Comparison of ENCODE assay signal across 9 mouse cellular contexts in the genomic region with DNA sequence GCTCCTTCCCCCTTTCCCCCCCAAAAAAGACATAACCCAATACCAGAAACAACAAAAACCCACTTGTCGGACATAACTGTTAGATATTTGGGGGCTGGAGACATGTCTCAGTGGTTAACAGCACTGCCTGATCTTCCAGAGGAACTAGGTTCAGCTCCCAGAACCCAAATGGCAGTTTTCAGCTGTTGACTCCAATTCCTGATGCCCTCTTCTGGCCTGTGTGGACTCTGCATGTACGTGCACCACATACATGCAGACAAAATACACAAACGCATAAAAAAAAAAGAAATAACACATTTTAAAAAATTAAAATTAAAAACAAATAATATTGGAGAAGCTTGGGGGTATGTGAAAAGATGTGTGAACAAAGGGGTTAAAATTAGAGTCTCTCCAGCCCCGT. TPM values are rescaled to one million over a fixed set of nuclear protein-coding genes. Genes with fewer than 3 reads are reported as not detected.
A peak's percentile ranks its signal among the peaks of the same experiment; 100 is the strongest.
DNase-seq lines count a peak whose midpoint lies in the region; ATAC-seq and TF ChIP-seq lines count a peak whose summit lies in the region.
"Had no signal": no experiment of that assay in that cellular context is flagged by ENCODE, and none has a peak within 500 bp of the region (broad histone marks: within the 10 kb centered on the region; RNA-seq: fewer than 3 reads in every experiment).

No protein-coding gene starts in this region.

- peaks cover 58% of the 10 kb centered on the region for H3K36me3 ChIP-seq in kidney, embryonic 15.5 days
- H3K36me3 ChIP-seq in kidney, postnatal 0 days (ENCODE audit: insufficient read depth, low read length), result peaks cover 26% of the 10 kb centered on the region

- no peak overlapping the region for H3K9ac ChIP-seq in kidney, embryonic 15.5 days
- H3K9ac ChIP-seq in kidney, postnatal 0 days (ENCODE audit: low read depth, low read length), result no peak overlapping the region
- H3K9ac ChIP-seq: limb, embryonic 13.5 days had no signal

- peak; percentile 63 for TF ChIP-seq CTCF in kidney, postnatal 0 days (IDR thresholded peaks at IDR 0.05; ENCODE audit: low read depth)

- no peaks in the 10 kb centered on the region for H3K4me1 ChIP-seq in kidney, embryonic 15.5 days
- no peaks in the 10 kb centered on the region for H3K4me1 ChIP-seq in kidney, postnatal 0 days (replicated peaks; ENCODE audit: insufficient read depth, low read length)
- H3K4me1 ChIP-seq: limb, embryonic 13.5 days had no signal

- H3K4me3 ChIP-seq in kidney, embryonic 15.5 days (replicated peaks), result no peak overlapping the region
- H3K4me3 ChIP-seq in kidney, postnatal 0 days (replicated peaks; ENCODE audit: low read depth, low read length), result no peak overlapping the region
- H3K4me3 ChIP-seq: limb, embryonic 13.5 days had no signal

- no peak for ATAC-seq in kidney, embryonic 15.5 days (replicated peaks; ENCODE audit: low FRiP score)
- peak; percentile 45 for ATAC-seq in CD4-positive, CD25-positive, alpha-beta regulatory T cell, adult 4 months
- ATAC-seq in kidney, postnatal 0 days (replicated peaks; ENCODE audit: low FRiP score, low read depth), result no peak

- H3K4me2 ChIP-seq in kidney, embryonic 15.5 days, result no peak overlapping the region
- no peak overlapping the region for H3K4me2 ChIP-seq in kidney, postnatal 0 days (ENCODE audit: low read length)
- H3K4me2 ChIP-seq: limb, embryonic 13.5 days had no signal

- no peaks in the 10 kb centered on the region for H3K9me3 ChIP-seq in kidney, embryonic 15.5 days (replicated peaks)
- no peaks in the 10 kb centered on the region for H3K9me3 ChIP-seq in kidney, postnatal 0 days (replicated peaks; ENCODE audit: low read length)
- H3K9me3 ChIP-seq: limb, embryonic 13.5 days had no signal

- 90% methylated on average over 4 of the region's 4 CpGs for WGBS in kidney, embryonic 15.5 days
- WGBS in kidney, postnatal 0 days, result 91% methylated on average over 4 of the region's 4 CpGs

- peak; percentile 27 for DNase-seq in kidney, adult 18-20 months
- DNase-seq in adrenal gland, postnatal 25 days, result peak; percentile 6
- DNase-seq in kidney, postnatal 0 days (ENCODE audit: low spot score), result peak; percentile 49
- DNase-seq in thymus, postnatal 14 days, result peak; percentile 53
- no peak for DNase-seq in frontal cortex, postnatal 36 days (ENCODE audit: low spot score in 2 of 2)
- DNase-seq in layer of hippocampus, adult 9-11 months, result no peak

- H3K27me3 ChIP-seq in kidney, embryonic 15.5 days, result no peaks in the 10 kb centered on the region
- no peaks in the 10 kb centered on the region for H3K27me3 ChIP-seq in kidney, postnatal 0 days (ENCODE audit: insufficient read depth, low read length)
- H3K27me3 ChIP-seq: limb, embryonic 13.5 days had no signal

- H3K27ac ChIP-seq in kidney, embryonic 15.5 days, result no peak overlapping the region
- no peak overlapping the region for H3K27ac ChIP-seq in kidney, postnatal 0 days
- H3K27ac ChIP-seq: limb, embryonic 13.5 days had no signal

RNA-seq across cellular contexts. Expression of a gene that starts 54.5 kb away (rescaled TPM):
- 12.1 TPM in 2 replicates for polyA plus RNA-seq in kidney, embryonic 15.5 days (2015; fragmentation: Nextera tagmentation; extraction: Ambion mirVana)
- polyA plus RNA-seq in CD4-positive, CD25-positive, alpha-beta regulatory T cell, adult 4 months (2017; shearing (Covaris generic)), result 10 to 100 TPM; 12.1 to 15.4 TPM
- total RNA-seq in adrenal gland, postnatal 25 days (2021), result 40.2 TPM in 2 replicates
- polyA plus RNA-seq in kidney, postnatal 0 days (2015; fragmentation: Nextera tagmentation; extraction: Ambion mirVana), result 10.7 and 10.9 TPM in 2 replicates

Comparison
In these comparisons a context has a peak if more than half of its experiments do, and no peak if none do; other contexts are left out.
1. DNase-seq: peak in kidney, adult 18-20 months (single experiment), adrenal gland, postnatal 25 days (single experiment), kidney, postnatal 0 days (single experiment) and thymus, postnatal 14 days (single experiment); none in frontal cortex, postnatal 36 days (0 of 2) and layer of hippocampus, adult 9-11 months (single experiment).